Mouse (Mus musculus) hindbrain, embryonic 15.5 days (tissue): Measurements from ENCODE around the gene Farp1. TPM values are rescaled to one million over a fixed set of nuclear protein-coding genes. Genes with fewer than 3 reads are reported as not detected.

Experiments used
- ATAC-seq: fragments of 200-750 bp; cut with Nextera tagmentation; 2 replicates; pipeline ENCODE4 v1.8.0; 2017; ENCODE audit warnings: low read depth, moderate number of reproducible peaks, moderate TSS enrichment; ENCODE audit not compliant: low FRiP score
- H3K27ac ChIP-seq: fragments of 300-500 bp; sonication (generic); replicated peaks from 2 replicates; pipeline ENCODE4 v1.5.1; 2015; ENCODE audit warnings: mild to moderate bottlenecking, inconsistent platforms
- H3K27me3 ChIP-seq: fragments of 300-500 bp; sonication (generic); 2 replicates; pipeline ENCODE4 v1.6.1; 2015; ENCODE audit warnings: control low read depth, inconsistent platforms
- H3K36me3 ChIP-seq: fragments of 300-500 bp; sonication (generic); 2 replicates; pipeline ENCODE4 v1.6.1; 2015; ENCODE audit warnings: control low read depth, inconsistent platforms
- H3K4me1 ChIP-seq: fragments of 300-500 bp; sonication (generic); replicated peaks from 2 replicates; pipeline ENCODE4 v1.6.1; 2015; ENCODE audit warnings: control low read depth, inconsistent platforms
- H3K4me2 ChIP-seq: fragments of 300-500 bp; sonication (generic); 2 replicates; pipeline ENCODE4 v1.6.1; 2015; ENCODE audit warnings: moderate library complexity, mild to moderate bottlenecking, inconsistent platforms
- H3K4me3 ChIP-seq: fragments of 300-500 bp; sonication (generic); 2 replicates; pipeline ENCODE4 v1.5.1; 2015; ENCODE audit warnings: mild to moderate bottlenecking, inconsistent platforms
- H3K9ac ChIP-seq: fragments of 300-500 bp; sonication (generic); 2 replicates; pipeline ENCODE4 v1.6.1; 2015; ENCODE audit warnings: inconsistent platforms
- H3K9me3 ChIP-seq: fragments of 300-500 bp; sonication (generic); 2 replicates; pipeline ENCODE4 v1.6.1; 2016; ENCODE audit warnings: control low read depth, inconsistent platforms
- WGBS: fragments of 180-500 bp; shearing (Covaris S2); methylation state at CpG from one replicate; pipeline ENCODE4 v1.1.7; 2015; 5-methylcytosine and 5-hydroxymethylcytosine counted together
- polyA plus RNA-seq: library from polyadenylated mRNA; unstranded; fragments of >200 nt; fragmentation: Nextera tagmentation; extraction: Ambion mirVana; gene quantifications from 2 replicates; pipeline ENCODE4 v1.2.1, GENCODE M21; 2015

Farp1 gene
- polyA plus RNA-seq, 1 experiment from 2014 or later: 38.1 TPM

DNA sequence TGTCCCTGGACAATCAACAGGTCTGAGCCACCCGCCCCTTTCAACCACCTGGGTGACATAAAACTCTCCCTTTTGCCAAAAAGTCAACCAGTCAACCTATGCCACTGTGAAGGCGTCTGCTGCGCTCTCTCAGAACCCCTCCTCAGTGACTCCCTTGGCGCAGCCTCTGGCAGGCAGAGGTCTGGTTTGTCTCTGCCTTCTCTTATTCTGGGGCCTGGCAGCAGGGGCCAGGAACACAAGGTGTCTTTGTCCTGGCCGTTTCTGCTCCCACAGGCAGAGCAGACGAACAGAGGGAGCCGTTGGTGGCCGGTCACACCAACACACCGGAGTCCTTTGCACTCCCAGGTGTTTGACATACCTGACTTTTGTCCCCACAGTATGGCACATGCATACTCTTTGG is 57.5 kb downstream of the Farp1 start:
- no peak overlapping the region for H3K27ac ChIP-seq
- H3K36me3 ChIP-seq: peaks cover 12% of the 10 kb centered on the region; the same call in 1 of the 2 replicates
- H3K4me2 ChIP-seq: no peak overlapping the region
- no peaks in the 10 kb centered on the region for H3K27me3 ChIP-seq
- no peak overlapping the region for H3K4me3 ChIP-seq
- no peak overlapping the region for H3K9ac ChIP-seq
- H3K4me1 ChIP-seq: 0 out of 2 replicates have a peak, but pooled peaks cover 9% of the 10 kb centered on the region
- no peaks in the 10 kb centered on the region for H3K9me3 ChIP-seq
- WGBS: 72% methylated on average over 9 of the region's 9 CpGs
- no peak for ATAC-seq

DNA sequence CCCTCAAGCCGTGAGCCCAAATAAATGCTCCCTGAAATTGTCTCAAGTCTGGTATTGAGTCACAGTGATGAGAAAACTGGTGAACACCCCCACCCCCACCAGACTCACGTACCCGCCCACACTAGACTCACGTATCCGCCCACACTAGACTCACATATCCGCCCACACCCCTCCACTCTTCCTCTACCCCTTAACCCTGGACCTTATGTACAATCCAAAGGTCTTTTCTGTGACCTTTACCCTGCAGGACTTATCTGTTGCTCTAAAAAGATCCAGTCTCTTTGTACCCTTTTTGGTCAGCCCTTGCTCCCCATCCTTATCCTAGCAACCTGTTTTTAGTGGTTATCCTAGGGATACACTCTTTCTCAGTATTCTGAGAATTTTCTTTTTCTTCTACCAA is 58.9 kb downstream of the Farp1 start:
- Histone ChIP-seq H3K4me3 (no peak overlapping the region), H3K4me1 (0 out of 2 replicates have a peak, but pooled peaks cover 14% of the 10 kb centered on the region), H3K9me3 (no peaks in the 10 kb centered on the region), H3K27ac (no peak overlapping the region), H3K4me2 (no peak overlapping the region), H3K27me3 (no peaks in the 10 kb centered on the region), H3K9ac (no peak overlapping the region), H3K36me3 (peaks cover 10% of the 10 kb centered on the region; the same call in 1 of the 2 replicates)
- no peak for ATAC-seq
- 84% methylated on average over 6 of the region's 6 CpGs for WGBS

DNA sequence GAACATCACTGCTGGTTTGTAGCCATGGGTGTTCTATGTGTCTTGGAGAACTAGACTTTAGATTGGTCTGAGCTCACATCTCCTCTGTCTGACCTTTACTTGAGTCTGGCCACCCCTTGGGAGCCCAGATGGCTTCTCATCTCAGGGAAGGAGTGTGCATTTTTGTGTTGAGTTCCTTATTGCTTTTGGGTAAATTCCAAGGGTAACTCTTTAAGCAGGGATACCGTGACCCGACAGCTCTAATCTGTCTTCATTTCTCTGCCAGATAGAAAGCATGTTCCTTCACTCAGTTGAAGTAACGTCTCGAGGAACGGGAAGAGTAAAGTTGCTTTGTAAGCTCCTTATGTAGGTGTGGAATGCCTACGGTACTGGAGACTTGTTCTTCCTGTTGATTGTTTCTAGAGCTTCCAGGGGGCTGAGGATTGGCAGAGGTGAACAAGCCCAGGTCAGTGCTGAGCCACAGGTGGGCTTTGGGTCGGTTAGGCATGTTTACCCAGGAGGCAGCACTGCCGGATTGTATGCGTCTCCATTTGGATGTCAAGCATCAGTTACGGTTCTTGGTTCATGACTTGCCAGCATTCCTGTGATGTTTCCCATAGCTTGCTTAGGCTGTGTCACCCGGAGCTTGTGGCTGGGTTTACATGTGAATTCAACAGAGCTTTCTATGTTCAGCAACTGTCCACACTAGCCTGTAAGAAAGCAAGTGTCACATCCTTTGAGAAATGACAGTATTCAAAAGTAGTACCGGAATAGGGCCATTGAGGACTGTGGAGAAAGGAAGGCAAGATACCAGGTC is 62.8 kb downstream of the Farp1 start:
- Histone ChIP-seq H3K9me3 (no peaks in the 10 kb centered on the region), H3K9ac (no peak overlapping the region), H3K4me2 (no peak overlapping the region), H3K4me3 (no peak overlapping the region), H3K4me1 (0 out of 2 replicates have a peak, but pooled peaks cover 5% of the 10 kb centered on the region), H3K27me3 (no peaks in the 10 kb centered on the region), H3K36me3 (0 out of 2 replicates have a peak, but pooled peaks cover 4% of the 10 kb centered on the region), H3K27ac (no peak overlapping the region)
- no peak for ATAC-seq
- 76% methylated on average over 12 of the region's 12 CpGs for WGBS

DNA sequence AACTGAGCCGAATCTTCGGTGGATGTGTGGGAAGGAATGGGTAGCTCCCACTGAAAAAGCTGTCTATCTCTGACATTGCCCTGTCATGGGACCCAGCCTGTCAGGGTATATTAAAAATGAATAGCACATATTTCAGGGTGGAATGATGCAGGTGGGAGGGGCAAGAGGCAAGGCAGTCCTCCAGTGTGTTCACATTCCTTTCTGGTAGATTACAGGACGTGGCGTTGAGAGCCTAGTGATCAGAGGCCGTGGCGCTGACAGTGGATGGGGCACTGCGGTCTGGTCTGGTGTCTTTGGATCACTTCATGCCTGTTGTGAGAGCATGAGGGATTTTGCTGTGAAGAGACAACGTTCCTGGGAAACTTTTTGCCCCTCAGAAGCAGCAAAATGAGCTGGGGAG is 64.1 kb downstream of the Farp1 start:
- H3K27ac ChIP-seq: no peak overlapping the region
- H3K9ac ChIP-seq: no peak overlapping the region
- H3K36me3 ChIP-seq: 0 out of 2 replicates have a peak, but pooled peaks cover 4% of the 10 kb centered on the region
- no peak overlapping the region for H3K4me3 ChIP-seq
- H3K4me2 ChIP-seq: no peak overlapping the region
- H3K9me3 ChIP-seq: no peaks in the 10 kb centered on the region
- WGBS: 85% methylated on average over 8 of the region's 8 CpGs
- H3K4me1 ChIP-seq: peaks cover 10% of the 10 kb centered on the region; the same call in 1 of the 2 replicates
- ATAC-seq: no peak
- no peaks in the 10 kb centered on the region for H3K27me3 ChIP-seq

DNA sequence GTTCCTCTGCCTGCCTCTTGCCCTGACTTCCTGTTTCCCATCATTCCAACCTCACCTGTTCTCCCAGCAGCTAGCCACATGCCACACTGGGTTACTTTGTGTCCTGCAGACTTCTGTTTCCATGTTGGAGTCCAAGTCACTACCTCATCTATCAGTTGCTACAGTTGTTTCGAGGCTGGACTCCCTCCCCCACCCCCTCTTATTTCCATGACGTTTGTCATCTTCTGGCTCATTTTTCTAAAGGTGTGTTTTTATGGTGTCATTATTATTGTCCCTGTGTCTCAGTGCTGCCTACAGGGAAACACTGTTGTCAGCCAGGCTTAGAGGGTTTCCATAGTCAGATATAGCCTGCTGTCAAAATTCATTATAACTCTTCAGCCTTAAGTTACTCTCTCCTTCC is 64.9 kb downstream of the Farp1 start:
- Histone ChIP-seq H3K27ac (no peak overlapping the region), H3K9ac (no peak overlapping the region), H3K9me3 (no peaks in the 10 kb centered on the region), H3K4me2 (no peak overlapping the region), H3K4me1 (peaks cover 10% of the 10 kb centered on the region; the same call in 1 of the 2 replicates), H3K36me3 (0 out of 2 replicates have a peak, but pooled peaks cover 4% of the 10 kb centered on the region), H3K27me3 (no peaks in the 10 kb centered on the region), H3K4me3 (no peak overlapping the region)
- ATAC-seq: 0 out of 2 replicates have a peak, but pooled peaks have one; percentile 9
- WGBS: 58% methylated on average over 2 of the region's 2 CpGs

DNA sequence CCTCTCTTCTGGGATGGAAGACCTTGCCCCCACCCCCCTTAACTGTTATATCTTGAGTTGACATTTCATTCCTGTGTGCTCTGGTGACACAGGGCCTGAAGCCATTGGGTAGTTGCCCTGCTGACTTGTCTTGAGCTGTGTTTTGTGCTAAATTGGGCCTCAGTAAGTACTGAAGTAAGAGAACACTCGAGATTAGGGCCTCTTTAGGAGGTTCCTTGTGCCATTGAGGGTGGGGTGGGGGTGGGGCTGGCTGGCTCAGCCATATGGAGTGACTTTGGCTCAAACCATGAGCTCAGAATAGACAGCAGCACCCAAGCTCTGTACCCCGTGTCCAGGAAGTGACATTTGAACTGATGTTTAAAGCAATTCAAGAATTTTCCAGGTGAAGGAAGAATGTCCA is 65.8 kb downstream of the Farp1 start:
- no peak overlapping the region for H3K4me3 ChIP-seq
- no peak for ATAC-seq
- H3K27ac ChIP-seq: no peak overlapping the region
- no peak overlapping the region for H3K9ac ChIP-seq
- 0 out of 2 replicates have a peak, but pooled peaks cover 4% of the 10 kb centered on the region for H3K36me3 ChIP-seq
- peaks cover 11% of the 10 kb centered on the region; the same call in 1 of the 2 replicates for H3K4me1 ChIP-seq
- WGBS: 61% methylated on average over 2 of the region's 2 CpGs
- no peak overlapping the region for H3K4me2 ChIP-seq
- no peaks in the 10 kb centered on the region for H3K9me3 ChIP-seq
- H3K27me3 ChIP-seq: no peaks in the 10 kb centered on the region

DNA sequence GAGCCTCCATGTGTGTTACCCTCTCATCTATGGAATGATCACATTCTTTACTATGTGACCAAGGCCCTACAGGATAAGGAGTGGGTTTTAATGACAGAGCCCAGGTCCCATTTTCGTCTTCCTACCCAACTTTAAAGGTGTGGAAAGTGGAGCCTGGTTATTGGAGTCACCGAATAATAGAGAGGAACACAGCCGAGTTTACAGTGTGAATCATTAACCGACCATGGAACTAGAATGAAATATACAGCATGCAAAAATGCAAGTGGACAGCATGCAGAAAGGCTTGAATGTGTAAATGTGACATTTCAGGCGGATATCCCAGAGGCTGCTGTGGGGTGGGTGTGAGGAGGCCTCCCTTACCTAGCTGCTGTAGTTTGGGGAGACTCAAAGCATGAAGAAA is 66.5 kb downstream of the Farp1 start:
- no peak overlapping the region for H3K9ac ChIP-seq
- WGBS: 89% methylated on average over 5 of the region's 5 CpGs
- no peak overlapping the region for H3K27ac ChIP-seq
- H3K36me3 ChIP-seq: 0 out of 2 replicates have a peak, but pooled peaks cover 4% of the 10 kb centered on the region
- no peak for ATAC-seq
- H3K9me3 ChIP-seq: no peaks in the 10 kb centered on the region
- no peak overlapping the region for H3K4me3 ChIP-seq
- H3K4me1 ChIP-seq: peaks cover 18% of the 10 kb centered on the region
- H3K4me2 ChIP-seq: no peak overlapping the region
- H3K27me3 ChIP-seq: no peaks in the 10 kb centered on the region

DNA sequence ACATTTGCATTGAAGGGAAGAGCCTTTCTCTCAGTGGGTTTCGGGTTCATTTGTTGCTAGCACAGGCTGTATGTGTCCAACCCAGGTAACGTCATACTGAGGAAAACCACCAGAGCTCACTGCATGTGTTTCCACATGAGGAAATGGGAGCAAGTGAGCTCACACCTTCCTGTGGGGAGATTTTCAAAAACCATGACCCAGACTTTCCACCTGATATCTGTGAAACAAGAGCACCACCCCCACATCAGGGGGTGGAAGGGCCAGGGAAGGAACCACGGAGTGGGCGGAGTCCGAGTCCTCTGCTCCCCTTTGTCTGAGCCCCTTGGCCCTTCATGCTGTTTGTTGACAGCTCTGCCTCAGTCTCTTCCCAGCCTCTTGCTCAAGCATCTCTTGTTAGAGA is 67.6 kb downstream of the Farp1 start:
- Histone ChIP-seq H3K27me3 (no peaks in the 10 kb centered on the region), H3K4me1 (peaks cover 21% of the 10 kb centered on the region), H3K4me3 (no peak overlapping the region), H3K4me2 (no peak overlapping the region), H3K9me3 (no peaks in the 10 kb centered on the region), H3K36me3 (0 out of 2 replicates have a peak, but pooled peaks cover 4% of the 10 kb centered on the region), H3K27ac (no peak overlapping the region), H3K9ac (no peak overlapping the region)
- WGBS: 73% methylated on average over 5 of the region's 5 CpGs
- no peak for ATAC-seq

DNA sequence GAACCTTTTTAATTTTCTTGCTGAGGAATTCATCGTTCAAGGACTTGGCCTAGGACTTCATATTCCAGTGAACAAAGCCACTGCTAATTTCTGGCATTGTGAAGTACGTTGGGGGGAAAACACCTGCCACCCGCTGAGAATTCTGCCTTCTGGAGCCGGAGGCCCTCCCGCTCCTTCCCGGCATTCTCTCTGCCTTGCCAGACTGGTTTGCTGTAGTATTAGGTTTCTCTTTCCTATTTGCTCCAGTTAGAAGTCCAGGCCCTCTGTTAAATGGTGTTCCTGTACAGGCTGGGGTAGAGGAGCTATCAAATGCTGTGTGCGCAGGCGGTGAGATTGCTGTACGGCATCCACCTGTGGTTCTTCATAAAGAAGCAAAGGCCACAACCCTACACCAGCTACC is 68.5 kb downstream of the Farp1 start:
- Histone ChIP-seq H3K27me3 (no peaks in the 10 kb centered on the region), H3K27ac (0 out of 2 replicates have a peak overlapping the region, but pooled peaks have one; percentile 45), H3K4me1 (peaks cover 24% of the 10 kb centered on the region), H3K9me3 (no peaks in the 10 kb centered on the region), H3K4me3 (no peak overlapping the region), H3K36me3 (0 out of 2 replicates have a peak, but pooled peaks cover 4% of the 10 kb centered on the region), H3K4me2 (no peak overlapping the region), H3K9ac (no peak overlapping the region)
- 61% methylated on average over 9 of the region's 9 CpGs for WGBS
- ATAC-seq: no peak

DNA sequence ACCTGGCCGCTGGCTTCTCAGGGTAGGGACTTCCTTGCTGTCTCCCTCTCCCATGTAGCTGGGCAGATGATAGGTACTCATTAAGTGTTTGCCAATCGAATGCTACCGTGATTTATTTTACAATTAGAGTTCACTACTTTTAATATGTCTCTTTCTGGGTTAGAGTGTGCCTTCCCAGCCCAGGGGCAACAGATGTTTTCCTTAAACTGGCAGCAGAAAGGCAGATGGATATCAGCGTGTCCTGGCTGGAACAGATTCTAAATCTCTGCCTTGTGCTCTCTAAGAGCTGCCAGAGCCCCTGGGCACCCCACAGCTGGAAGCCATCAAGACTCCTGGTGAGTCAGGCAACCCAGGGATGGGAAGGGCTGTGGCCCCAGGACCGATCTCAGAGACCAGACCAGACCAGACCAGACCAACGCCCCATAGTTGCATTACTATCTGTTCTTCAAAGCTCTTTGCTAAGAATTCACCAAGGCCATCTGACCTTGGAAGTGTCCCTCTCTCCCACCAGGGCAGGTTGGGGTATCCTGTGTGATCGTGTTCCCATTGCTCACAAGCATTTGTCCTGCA is 69.8 kb downstream of the Farp1 start:
- H3K9me3 ChIP-seq: no peaks in the 10 kb centered on the region

DNA sequence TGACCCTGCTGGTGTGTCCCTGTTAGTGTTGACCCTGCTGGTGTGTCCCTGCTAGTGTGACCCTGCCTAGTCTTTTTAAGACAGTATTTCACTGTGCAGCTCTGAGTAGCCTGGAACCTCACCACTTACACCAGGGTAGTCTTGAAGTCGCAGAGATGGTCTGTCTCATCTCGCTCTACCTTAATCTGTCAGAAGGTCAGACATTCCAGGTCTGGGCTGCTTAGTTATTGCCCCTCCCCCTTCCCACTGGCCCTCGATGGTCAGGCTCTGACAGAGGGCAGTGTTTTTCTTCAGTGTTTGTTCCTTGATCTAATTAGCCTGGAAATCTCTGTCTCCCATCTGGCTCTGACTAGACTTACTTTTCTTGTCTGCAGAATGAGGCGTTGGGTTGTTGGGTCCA is 71.9 kb downstream of the Farp1 start:
- 0 out of 2 replicates have a peak, but pooled peaks cover 4% of the 10 kb centered on the region for H3K36me3 ChIP-seq
- no peak overlapping the region for H3K4me2 ChIP-seq
- H3K9ac ChIP-seq: no peak overlapping the region
- 0 out of 2 replicates have a peak, but pooled peaks have one; percentile 9 for ATAC-seq
- H3K4me3 ChIP-seq: no peak overlapping the region
- H3K27me3 ChIP-seq: no peaks in the 10 kb centered on the region
- no peak overlapping the region for H3K27ac ChIP-seq
- 62% methylated on average over 4 of the region's 4 CpGs for WGBS
- peaks cover 38% of the 10 kb centered on the region for H3K4me1 ChIP-seq
- H3K9me3 ChIP-seq: no peaks in the 10 kb centered on the region

More for the DNA sequence above, 69.8 kb downstream of the Farp1 start:
- no peak for ATAC-seq
- Histone ChIP-seq H3K9ac (no peak overlapping the region), H3K4me2 (no peak overlapping the region), H3K27me3 (no peaks in the 10 kb centered on the region), H3K4me3 (no peak overlapping the region), H3K4me1 (peaks cover 38% of the 10 kb centered on the region), H3K36me3 (0 out of 2 replicates have a peak, but pooled peaks cover 4% of the 10 kb centered on the region), H3K27ac (no peak overlapping the region)
- WGBS: 86% methylated on average over 7 of the region's 7 CpGs

DNA sequence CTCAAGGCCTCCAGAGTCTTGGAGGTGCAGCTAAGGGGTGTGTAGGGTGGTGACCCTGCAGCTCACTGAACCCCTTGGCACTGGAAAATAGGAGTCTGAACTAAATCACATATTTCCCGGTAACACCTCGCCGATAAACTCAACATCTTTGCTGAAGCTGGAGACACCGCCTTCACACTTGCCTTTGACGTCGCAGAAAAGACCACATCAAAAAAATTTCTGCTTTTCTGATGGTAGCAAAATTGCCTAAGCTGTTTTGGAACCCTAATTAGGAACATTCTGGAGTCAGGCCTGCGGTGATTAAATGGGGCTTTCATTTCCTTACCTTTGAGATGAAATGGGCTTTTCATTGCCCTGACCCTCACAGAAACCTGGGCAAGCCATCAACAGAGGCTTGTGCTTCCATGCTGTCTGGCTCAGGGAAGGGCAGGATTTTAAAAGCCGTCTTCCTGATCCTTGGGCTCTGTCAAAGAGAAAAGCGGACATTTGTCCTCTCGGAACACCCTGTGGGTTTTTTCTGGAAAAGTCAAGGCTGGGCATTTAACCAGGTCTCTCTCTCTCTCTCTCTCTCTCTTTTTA is 72.8 kb downstream of the Farp1 start:
- Histone ChIP-seq H3K4me1 (peaks cover 38% of the 10 kb centered on the region), H3K4me3 (no peak overlapping the region), H3K27me3 (no peaks in the 10 kb centered on the region), H3K36me3 (0 out of 2 replicates have a peak, but pooled peaks cover under 1% of the 10 kb centered on the region), H3K9ac (no peak overlapping the region), H3K9me3 (no peaks in the 10 kb centered on the region), H3K27ac (peak overlapping the region; percentile 21; the same call in 1 of the 2 replicates), H3K4me2 (no peak overlapping the region)
- 80% methylated on average over 10 of the region's 10 CpGs for WGBS
- ATAC-seq: no peak
